Mouse (Mus musculus) spleen, adult 2 months (tissue): Measurements from ENCODE around the gene Fjx1.

Source experiments
- CTCF ChIP-seq: fragments of 200-500 bp; IDR thresholded peaks from 2 replicates; pipeline ENCODE4 v1.5.1; 2011; ENCODE audit warnings: mild to moderate bottlenecking, inconsistent platforms; ENCODE audit not compliant: insufficient read depth, insufficient read length, insufficient replicate concordance; ENCODE audit errors: extremely low read depth
- POLR2A ChIP-seq: fragments of 200-500 bp; IDR thresholded peaks from 2 replicates; pipeline ENCODE4 v1.6.1; 2011; ENCODE audit warnings: low read depth, low read length, inconsistent platforms

DNA sequence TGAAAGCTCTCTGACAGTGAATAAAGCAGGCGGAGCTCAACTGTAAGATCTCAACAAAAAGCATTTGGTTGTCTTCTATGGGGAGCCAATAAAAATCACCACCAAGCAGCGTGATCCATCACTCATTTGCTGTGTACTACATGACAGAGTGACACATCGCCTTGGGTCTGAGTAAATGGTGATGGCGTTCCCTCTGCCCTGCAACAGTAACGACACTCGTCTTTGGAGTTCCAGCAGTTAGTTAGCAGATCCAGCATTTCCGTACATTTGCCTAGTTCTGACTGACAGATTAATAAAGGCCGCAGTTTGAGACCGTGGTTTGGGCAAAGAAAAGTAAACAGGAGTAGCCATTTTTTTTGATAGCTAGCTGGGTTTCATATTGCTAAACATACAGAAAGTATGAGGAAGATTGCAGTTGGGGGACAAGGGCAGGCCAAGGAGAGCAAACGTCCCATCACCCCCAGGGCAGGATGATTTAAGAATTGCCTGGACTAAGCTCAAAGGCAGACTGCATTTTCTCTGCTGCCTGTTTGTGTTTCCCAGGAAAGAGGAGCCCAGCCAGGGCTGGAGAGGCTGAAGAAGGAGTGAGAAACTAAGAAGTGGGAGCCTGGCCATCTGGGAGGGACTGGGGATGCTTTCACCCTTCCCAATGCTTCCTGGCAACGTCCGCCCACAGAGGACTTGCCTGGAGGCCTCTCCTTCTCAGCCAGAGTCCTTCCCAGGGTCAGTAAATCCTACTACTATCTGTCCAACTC, 11.5 kb upstream of the Fjx1 start:
- TF ChIP-seq CTCF (no peak), POLR2A (no peak)
